Mouse (Mus musculus): ENCODE data around the gene Pik3c2g. TPM values are rescaled to one million over a fixed set of nuclear protein-coding genes. Genes with fewer than 3 reads are reported as not detected.

Pik3c2g gene
- total RNA-seq (2017): not detected in 2 replicates

- no peak for ATAC-seq (ENCODE audit: extremely low read depth, insufficient number of reproducible peaks, low FRiP score, poor library complexity, severe bottlenecking)
These were observed at the start of gene Pik3c2g for GRCm38 (mm10) chr6:139586892-139587291. Gene Pik3c2g (plus strand): TSS chr6:139587221.

GRCm38 (mm10) chr6:139538469-139538868 is 48.6 kb upstream of the Pik3c2g start:
- ATAC-seq (ENCODE audit: extremely low read depth, insufficient number of reproducible peaks, low FRiP score, poor library complexity, severe bottlenecking): no peak

GRCm38 (mm10) chr6:139555537-139556179 is 31.4 kb upstream of the Pik3c2g start:
- no peak for ATAC-seq (ENCODE audit: extremely low read depth, insufficient number of reproducible peaks, low FRiP score, poor library complexity, severe bottlenecking)

- no peak for ATAC-seq (ENCODE audit: extremely low read depth, insufficient number of reproducible peaks, low FRiP score, poor library complexity, severe bottlenecking)
These were observed 17.8 kb upstream of the Pik3c2g start for GRCm38 (mm10) chr6:139569211-139569610.

GRCm38 (mm10) chr6:139575854-139576253 is 11.2 kb upstream of the Pik3c2g start:
- no peak for ATAC-seq (ENCODE audit: extremely low read depth, insufficient number of reproducible peaks, low FRiP score, poor library complexity, severe bottlenecking)

- ATAC-seq (ENCODE audit: extremely low read depth, insufficient number of reproducible peaks, low FRiP score, poor library complexity, severe bottlenecking): no peak
These were observed 10.6 kb upstream of the Pik3c2g start for GRCm38 (mm10) chr6:139576261-139577014.

- no peak for ATAC-seq (ENCODE audit: extremely low read depth, insufficient number of reproducible peaks, low FRiP score, poor library complexity, severe bottlenecking)
These were observed 9.8 kb upstream of the Pik3c2g start for GRCm38 (mm10) chr6:139577026-139577861.

- ATAC-seq (ENCODE audit: extremely low read depth, insufficient number of reproducible peaks, low FRiP score, poor library complexity, severe bottlenecking): no peak
These were observed 457 bp downstream of the Pik3c2g start for GRCm38 (mm10) chr6:139587478-139587877.

GRCm38 (mm10) chr6:139588409-139588808 is 1.4 kb downstream of the Pik3c2g start:
- no peak for ATAC-seq (ENCODE audit: extremely low read depth, insufficient number of reproducible peaks, low FRiP score, poor library complexity, severe bottlenecking)

GRCm38 (mm10) chr6:139589291-139589690 is 2.3 kb downstream of the Pik3c2g start:
- ATAC-seq (ENCODE audit: extremely low read depth, insufficient number of reproducible peaks, low FRiP score, poor library complexity, severe bottlenecking): no peak

GRCm38 (mm10) chr6:139589854-139590253 is 2.8 kb downstream of the Pik3c2g start:
- no peak for ATAC-seq (ENCODE audit: extremely low read depth, insufficient number of reproducible peaks, low FRiP score, poor library complexity, severe bottlenecking)

- no peak for ATAC-seq (ENCODE audit: extremely low read depth, insufficient number of reproducible peaks, low FRiP score, poor library complexity, severe bottlenecking)
These were observed 5.1 kb downstream of the Pik3c2g start for GRCm38 (mm10) chr6:139592081-139592480.

GRCm38 (mm10) chr6:139596433-139596832 is 9.4 kb downstream of the Pik3c2g start:
- no peak for ATAC-seq (ENCODE audit: extremely low read depth, insufficient number of reproducible peaks, low FRiP score, poor library complexity, severe bottlenecking)

- no peak for ATAC-seq (ENCODE audit: extremely low read depth, insufficient number of reproducible peaks, low FRiP score, poor library complexity, severe bottlenecking)
These were observed 12.2 kb downstream of the Pik3c2g start for GRCm38 (mm10) chr6:139599216-139599615.

- no peak for ATAC-seq (ENCODE audit: extremely low read depth, insufficient number of reproducible peaks, low FRiP score, poor library complexity, severe bottlenecking)
These were observed 31.8 kb downstream of the Pik3c2g start for GRCm38 (mm10) chr6:139618774-139619173.

GRCm38 (mm10) chr6:139624756-139625155 is 37.7 kb downstream of the Pik3c2g start:
- no peak for ATAC-seq (ENCODE audit: extremely low read depth, insufficient number of reproducible peaks, low FRiP score, poor library complexity, severe bottlenecking)

- no peak for ATAC-seq (ENCODE audit: extremely low read depth, insufficient number of reproducible peaks, low FRiP score, poor library complexity, severe bottlenecking)
These were observed 47.5 kb downstream of the Pik3c2g start for GRCm38 (mm10) chr6:139634561-139634960.

- ATAC-seq (ENCODE audit: extremely low read depth, insufficient number of reproducible peaks, low FRiP score, poor library complexity, severe bottlenecking): no peak
These were observed 68.4 kb downstream of the Pik3c2g start for GRCm38 (mm10) chr6:139655399-139655798.

GRCm38 (mm10) chr6:139662462-139662861 is 75.4 kb downstream of the Pik3c2g start:
- ATAC-seq (ENCODE audit: extremely low read depth, insufficient number of reproducible peaks, low FRiP score, poor library complexity, severe bottlenecking): no peak

Measured in neutrophil, adult 5-6 weeks (primary cell).